Mouse (Mus musculus): Measurements from ENCODE around the gene Pttg1. TPM values are rescaled to one million over a fixed set of nuclear protein-coding genes. Genes with fewer than 3 reads are reported as not detected.

The Pttg1 gene
- total and polyA plus RNA-seq, 3 experiments = 153 to 276 (median 258) TPM

- TF ChIP-seq RCOR1 (conservative IDR thresholded peaks at IDR 0.05; ENCODE audit: low read depth, low read length) (no peak), RAD21 (IDR thresholded peaks at IDR 0.05; ENCODE audit: low read depth, low read length) (peak; percentile 93), ZNF384 (IDR thresholded peaks at IDR 0.05; ENCODE audit: low read depth, low read length) (no peak), SIN3A (IDR thresholded peaks at IDR 0.05; ENCODE audit: low read length) (peak; percentile 80), ZMIZ1 (IDR thresholded peaks at IDR 0.05; ENCODE audit: low read depth, low read length) (no peak), ZKSCAN1 (IDR thresholded peaks at IDR 0.05; ENCODE audit: borderline replicate concordance, low read depth, low read length) (no peak), BHLHE40 (IDR thresholded peaks at IDR 0.05; ENCODE audit: low read depth, low read length) (peak; percentile 67), KAT2A (IDR thresholded peaks at IDR 0.05; ENCODE audit: insufficient replicate concordance, low read length) (no peak), SMC3 (IDR thresholded peaks at IDR 0.05; ENCODE audit: low read depth, low read length) (peak; percentile 96), JUN (IDR thresholded peaks at IDR 0.05; ENCODE audit: insufficient read depth, low read depth, low read length) (0 out of 2 replicates have a peak, but pooled peaks have one; percentile 15)
Measured at GRCm38 (mm10) chr11:43411413-43411812, 14.6 kb downstream of the Pttg1 start (continued).

GRCm38 (mm10) chr11:43410291-43410690, 15.8 kb downstream of the Pttg1 start:
- no peak for TF ChIP-seq USF2 (conservative IDR thresholded peaks at IDR 0.05; ENCODE audit: low read depth, low read length)
- TF ChIP-seq MAFK (IDR thresholded peaks at IDR 0.05; ENCODE audit: insufficient replicate concordance, low read length) = no peak
- no peak for TF ChIP-seq TCF12 (IDR thresholded peaks at IDR 0.05; ENCODE audit: low read depth, low read length)
- TF ChIP-seq ZC3H11A (IDR thresholded peaks at IDR 0.05; ENCODE audit: low read depth, low read length) = no peak
- no peak for TF ChIP-seq MAZ (IDR thresholded peaks at IDR 0.05; ENCODE audit: low read depth, low read length)
- no peak for TF ChIP-seq EP300 (IDR thresholded peaks at IDR 0.05; ENCODE audit: low read length)
- TF ChIP-seq BHLHE40 (IDR thresholded peaks at IDR 0.05; ENCODE audit: low read depth, low read length) = peak; percentile 76
- no peak for TF ChIP-seq UBTF (IDR thresholded peaks at IDR 0.05; ENCODE audit: low read depth, low read length)
- 0 out of 2 replicates have a peak, but pooled peaks have one; percentile 13 for TF ChIP-seq JUND (conservative IDR thresholded peaks at IDR 0.05; ENCODE audit: low read depth, low read length)
- no peak for TF ChIP-seq KAT2A (IDR thresholded peaks at IDR 0.05; ENCODE audit: insufficient replicate concordance, low read length)
- TF ChIP-seq MXI1 (IDR thresholded peaks at IDR 0.05; ENCODE audit: low read depth, low read length) = no peak
- peak; percentile 54; the same call in 1 of the 2 replicates for TF ChIP-seq ETS1 (conservative IDR thresholded peaks at IDR 0.05; ENCODE audit: low read depth, low read length)
- TF ChIP-seq MEF2A (IDR thresholded peaks at IDR 0.05; ENCODE audit: borderline replicate concordance, low read depth, low read length) = no peak
- TF ChIP-seq POLR2AphosphoS2 (IDR thresholded peaks at IDR 0.05; ENCODE audit: low read depth, low read length) = no peak
- TF ChIP-seq CTCF (conservative IDR thresholded peaks at IDR 0.05 in 1 of 2, IDR thresholded peaks at IDR 0.05 in 1 of 2; ENCODE audit: low read depth in 2 of 2, low read length in 2 of 2) = no peak
- no peak for TF ChIP-seq CHD1 (IDR thresholded peaks at IDR 0.05; ENCODE audit: low read depth, low read length)
- TF ChIP-seq ZKSCAN1 (IDR thresholded peaks at IDR 0.05; ENCODE audit: borderline replicate concordance, low read depth, low read length) = no peak
- TF ChIP-seq IRF4 (IDR thresholded peaks at IDR 0.05; ENCODE audit: low read depth, low read length) = peak; percentile 63; the same call in 1 of the 2 replicates
- TF ChIP-seq NRF1 (IDR thresholded peaks at IDR 0.05; ENCODE audit: low read depth, low read length) = no peak
- TF ChIP-seq MAX (IDR thresholded peaks at IDR 0.05; ENCODE audit: low read length) = no peak
- TF ChIP-seq E2F4 (IDR thresholded peaks at IDR 0.05; ENCODE audit: insufficient replicate concordance, low read depth, low read length) = no peak
- TF ChIP-seq HCFC1 (IDR thresholded peaks at IDR 0.05; ENCODE audit: low read depth, low read length) = peak; percentile 15; the same call in 1 of the 2 replicates
- no peak for TF ChIP-seq USF1 (IDR thresholded peaks at IDR 0.05; ENCODE audit: low read depth, low read length)
- 0 out of 2 replicates have a peak, but pooled peaks have one; percentile 11 for TF ChIP-seq ZMIZ1 (IDR thresholded peaks at IDR 0.05; ENCODE audit: low read depth, low read length)
- no peak for TF ChIP-seq RAD21 (IDR thresholded peaks at IDR 0.05; ENCODE audit: low read depth, low read length)
- TF ChIP-seq ELF1 (IDR thresholded peaks at IDR 0.05; ENCODE audit: low read depth, low read length) = no peak; the same call in 1 of the 2 replicates
- no peak for TF ChIP-seq MYC (IDR thresholded peaks at IDR 0.05; ENCODE audit: low read depth, low read length)
- no peak for TF ChIP-seq JUN (IDR thresholded peaks at IDR 0.05; ENCODE audit: insufficient read depth, low read depth, low read length)
- no peak for TF ChIP-seq PAX5 (IDR thresholded peaks at IDR 0.05; ENCODE audit: low read length)
- no peak for TF ChIP-seq NELFE (IDR thresholded peaks at IDR 0.05; ENCODE audit: low read depth, low read length)
- no peak for TF ChIP-seq POLR2A (IDR thresholded peaks at IDR 0.05; ENCODE audit: low read depth, low read length)
- TF ChIP-seq CHD2 (IDR thresholded peaks at IDR 0.05; ENCODE audit: low read length) = peak; percentile 30; the same call in 1 of the 2 replicates
- Histone ChIP-seq H3K9ac (ENCODE audit: insufficient read depth, low read depth) (no peak overlapping the region), H3K4me2 (ENCODE audit: insufficient read depth, low read depth, poor library complexity, severe bottlenecking) (peak overlapping the region; percentile 98), H3K27ac (ENCODE audit: insufficient read depth, low read depth) (no peak overlapping the region), H3K27me3 (replicated peaks) (no peaks in the 10 kb centered on the region), H3K9me3 (replicated peaks; ENCODE audit: low read length) (no peaks in the 10 kb centered on the region), H3K79me2 (replicated peaks; ENCODE audit: control insufficient read depth, extremely low read depth, insufficient read depth, poor library complexity, severe bottlenecking) (no peaks in the 10 kb centered on the region), H3K36me3 (replicated peaks in 1 of 2; ENCODE audit: control insufficient read depth in 1 of 2, insufficient read depth in 1 of 2, low read length in 1 of 2) (peaks cover 0 to 4% of the 10 kb centered on the region in 2 experiments), H3K4me3 (replicated peaks in 1 of 3; ENCODE audit: low read depth in 2 of 3, low read length in 2 of 3, poor library complexity in 1 of 3) (no peak overlapping the region), H3K4me1 (ENCODE audit: control insufficient read depth in 1 of 2, insufficient read depth in 2 of 2) (peaks cover 14 to 42% of the 10 kb centered on the region in 2 experiments)
- DNase-seq (ENCODE audit: extremely low read depth) = peak; percentile 74
- in situ Hi-C loops (cut with MboI; ENCODE audit: low pct_ligation_motif_present, low pct_unique_long_range_greater_than_20kb, low sequenced_read_pairs) (loop anchor here (10.0 kb wide), 1 partner anchor 195 kb away; no protein-coding TSS in a partner anchor), dilution Hi-C loops (cut with MboI; ENCODE audit: extremely low pct_ligation_motif_present, extremely low pct_unique_long_range_greater_than_20kb, low sequenced_read_pairs) (no loop called here)
